Mouse (Mus musculus) monocyte, adult 5-6 weeks (primary cell): ENCODE measurements around the gene Dock9. TPM values are rescaled to one million over a fixed set of nuclear protein-coding genes. Genes with fewer than 3 reads are reported as not detected.

Experiments
- ATAC-seq: fragments of 153-309, 156-312 bp; replicated peaks from 2 replicates; pipeline ENCODE4 v1.8.0; 2017; ENCODE audit warnings: mild to moderate bottlenecking; ENCODE audit not compliant: low TSS enrichment, insufficient number of reproducible peaks, severe bottlenecking, poor library complexity, low FRiP score
- total RNA-seq: library from RNA; stranded (forward); fragments of 200-1000, 200-491, 200-594 nt; gene quantifications from 3 replicates; pipeline ENCODE4 v1.2.3, GENCODE M21; 2017

The Dock9 gene
- total RNA-seq, 1 experiment from 2014 or later, result 3.1 TPM

DNA sequence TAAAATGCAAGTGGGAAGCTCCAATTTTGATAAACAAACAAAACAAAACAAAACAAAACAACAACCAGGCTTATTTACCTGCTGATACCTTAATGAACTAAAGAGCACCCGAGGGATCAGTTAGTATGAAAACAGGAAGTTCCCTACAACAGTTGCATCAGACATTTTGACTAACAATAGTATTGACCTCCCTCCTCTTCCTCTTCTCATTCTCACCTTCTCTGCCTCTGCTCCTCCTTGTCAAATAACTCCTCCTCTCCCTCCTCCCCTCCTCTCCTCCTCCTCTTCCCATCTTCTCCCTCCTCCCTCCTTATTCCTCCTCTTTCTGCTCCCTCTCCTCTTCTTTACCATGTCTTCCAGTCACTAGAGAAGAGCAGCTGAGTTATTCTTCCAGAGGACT, 270.4 kb downstream of the Dock9 start:
- ATAC-seq, result no peak

DNA sequence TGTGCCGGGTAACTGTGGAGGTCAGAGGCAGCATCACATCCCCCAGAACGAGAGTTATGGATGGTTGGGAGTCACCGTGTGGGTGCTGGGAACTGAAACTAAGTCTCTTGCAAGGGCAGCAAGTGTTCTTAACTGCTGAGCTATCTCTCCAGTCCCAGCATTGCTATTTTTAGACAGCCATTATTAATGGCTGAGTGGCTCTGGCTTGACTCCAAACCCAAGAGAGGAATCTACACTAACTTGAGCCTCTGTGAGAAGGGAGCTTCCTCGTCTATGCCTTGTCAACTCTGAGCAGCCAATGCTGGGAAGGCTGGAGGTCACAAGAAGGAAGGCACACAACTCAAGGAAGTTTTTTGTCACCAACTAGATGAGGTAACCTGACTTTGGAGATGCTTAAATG, 275.9 kb downstream of the Dock9 start:
- ATAC-seq, result no peak

DNA sequence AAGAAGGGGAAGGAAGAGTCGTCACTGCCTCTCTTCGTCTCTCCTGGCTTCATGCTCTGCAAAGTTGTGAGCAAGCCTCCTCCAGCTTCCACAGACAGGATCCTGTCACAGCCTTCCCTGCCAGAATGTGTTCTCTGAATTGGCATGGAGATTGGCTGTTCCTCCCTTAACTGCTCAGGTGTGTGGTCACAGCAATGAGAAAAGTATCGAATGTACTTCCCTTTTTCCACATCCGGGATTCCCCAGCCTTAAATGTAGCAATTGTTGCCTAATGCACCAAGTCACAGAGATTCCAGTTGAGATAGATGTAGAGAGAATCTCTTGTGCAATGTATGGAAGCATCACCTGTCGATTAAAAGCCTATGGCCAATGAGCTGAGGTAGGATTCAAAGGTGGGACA, 280.8 kb downstream of the Dock9 start:
- no peak for ATAC-seq

DNA sequence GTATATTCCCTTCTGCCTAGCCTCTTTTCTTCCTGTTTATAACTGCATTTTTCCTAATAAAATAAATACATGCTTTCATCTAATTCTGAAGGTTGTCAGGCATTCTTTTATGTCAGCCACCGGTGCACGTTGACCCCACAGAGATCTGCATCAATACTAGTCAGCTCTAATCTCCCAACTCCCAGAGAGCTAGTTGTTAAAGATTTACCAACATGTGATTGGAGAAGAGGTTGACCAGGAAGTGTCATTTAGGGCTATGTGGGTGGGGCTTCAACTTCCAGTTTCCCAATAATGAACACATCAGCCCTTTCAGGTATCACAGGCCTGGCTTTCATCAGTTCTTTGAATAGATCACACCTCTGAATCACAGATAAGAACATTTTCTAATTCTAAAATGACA, 288.7 kb downstream of the Dock9 start:
- ATAC-seq, result no peak

DNA sequence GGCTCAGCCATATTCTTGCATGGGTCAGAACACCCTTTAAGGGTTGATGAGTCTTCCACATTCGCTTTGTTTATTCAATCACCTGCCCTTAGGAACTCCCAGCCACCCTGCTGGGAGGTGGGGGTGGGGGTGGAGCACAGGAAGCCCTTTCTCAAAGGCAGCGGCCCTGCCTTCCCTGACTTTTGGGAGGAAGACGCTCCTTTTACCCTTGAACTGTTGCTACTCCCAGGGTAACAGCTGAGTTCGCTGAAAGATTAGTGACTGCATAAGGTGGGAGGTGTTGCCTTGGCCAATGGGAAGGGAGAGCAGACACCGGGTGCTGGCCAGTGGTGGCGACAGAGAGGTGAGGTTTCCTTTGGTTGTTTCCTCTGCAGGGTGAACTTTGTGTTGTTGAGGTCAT, 291.3 kb downstream of the Dock9 start:
- ATAC-seq, result no peak

DNA sequence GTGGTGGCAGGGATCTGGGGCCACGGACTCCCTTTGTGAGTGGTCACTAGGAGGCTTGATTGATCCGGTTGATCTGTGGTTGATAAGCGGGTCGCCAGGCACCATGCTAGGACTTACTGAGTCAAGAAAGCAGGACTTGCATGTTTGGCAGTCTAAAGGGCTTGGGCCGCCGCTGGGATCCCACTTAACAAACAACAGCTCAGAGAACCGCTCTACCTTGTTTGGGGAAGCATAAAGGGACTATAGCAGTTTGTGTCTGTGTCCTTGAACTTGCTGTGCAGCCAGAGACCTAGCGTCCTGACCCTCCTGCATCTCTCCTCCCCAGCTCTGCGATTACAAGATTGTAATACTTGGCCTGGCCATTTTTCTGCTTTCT, 292.2 kb downstream of the Dock9 start:
- no peak for ATAC-seq

DNA sequence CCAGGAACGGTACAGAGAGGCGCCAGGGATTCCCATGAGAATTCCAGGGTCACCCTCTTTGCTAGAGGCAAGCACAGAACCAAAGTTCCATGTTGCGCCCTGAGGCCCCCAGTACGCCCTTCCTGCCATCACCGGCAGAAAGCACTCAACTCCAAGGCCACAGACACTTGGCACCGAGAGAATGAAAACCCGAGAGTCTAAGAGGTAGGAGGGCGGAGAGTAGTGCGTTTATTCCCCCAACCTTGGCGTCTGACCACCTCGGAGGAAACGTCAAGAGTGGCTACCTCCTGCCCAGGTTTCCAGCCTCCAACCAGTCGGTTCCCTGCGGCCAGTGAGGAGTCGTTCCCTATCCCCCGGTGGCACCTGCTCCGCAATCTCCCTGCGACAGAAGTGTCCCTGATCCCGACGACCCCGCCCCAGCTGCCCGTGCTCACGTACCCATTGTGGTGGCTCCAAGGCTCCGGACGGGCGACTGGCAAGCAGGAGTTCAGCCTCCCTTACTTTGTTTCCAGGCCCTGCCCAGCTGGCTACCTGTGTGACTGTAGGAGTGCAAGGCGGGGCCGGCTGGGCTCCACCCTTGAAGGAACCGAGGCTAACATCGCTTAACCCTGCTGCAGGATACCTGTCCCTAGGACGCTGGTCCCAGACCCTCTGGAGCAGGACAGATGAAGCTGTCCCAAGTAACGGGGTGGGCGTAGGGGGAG, 292.7 kb downstream of the Dock9 start, which contains the start of gene Slc15a1:
TSS of gene Slc15a1 (minus strand) at position 472 of the 704 bp plus-strand sequence.
- no peak for ATAC-seq

DNA sequence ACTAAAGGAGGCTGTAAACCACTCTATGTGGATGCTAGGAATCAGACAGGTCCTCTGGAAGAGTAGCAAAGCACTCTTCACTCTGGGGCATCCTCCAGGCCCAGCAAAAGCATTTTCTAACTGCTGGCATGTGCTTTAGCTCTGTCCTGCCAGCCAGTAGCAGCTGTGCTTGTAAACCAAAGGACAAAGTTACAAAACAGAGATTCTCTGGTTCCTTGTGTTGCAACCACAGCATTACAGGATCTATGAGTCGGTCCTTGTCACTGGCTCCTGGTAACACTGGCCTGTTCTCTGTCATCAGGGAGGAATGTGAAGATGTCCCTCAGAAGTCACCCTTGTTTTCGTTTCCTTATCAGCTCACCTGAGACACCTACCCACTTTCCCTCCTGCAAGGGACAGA, 297.1 kb downstream of the Dock9 start:
- no peak for ATAC-seq

DNA sequence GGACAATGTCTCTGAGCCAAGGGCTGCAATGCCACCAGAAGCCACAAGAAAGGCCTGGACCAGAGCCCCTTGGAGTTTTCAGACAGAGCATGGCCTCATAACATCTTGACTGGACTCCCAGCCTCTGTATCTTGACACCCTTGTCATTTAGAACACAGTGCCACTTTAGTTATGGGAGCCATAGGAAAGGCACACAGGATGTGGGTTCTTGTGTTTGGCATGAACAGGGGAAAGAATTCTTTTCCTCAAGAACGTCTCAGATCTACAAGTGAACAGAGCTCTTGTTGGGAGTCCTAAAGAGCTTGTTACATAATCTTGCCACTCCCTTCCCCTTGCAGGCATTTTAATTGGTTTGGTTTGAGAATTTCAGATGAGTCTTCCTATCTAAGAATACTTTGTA, 297.9 kb downstream of the Dock9 start:
- ATAC-seq, result no peak

DNA sequence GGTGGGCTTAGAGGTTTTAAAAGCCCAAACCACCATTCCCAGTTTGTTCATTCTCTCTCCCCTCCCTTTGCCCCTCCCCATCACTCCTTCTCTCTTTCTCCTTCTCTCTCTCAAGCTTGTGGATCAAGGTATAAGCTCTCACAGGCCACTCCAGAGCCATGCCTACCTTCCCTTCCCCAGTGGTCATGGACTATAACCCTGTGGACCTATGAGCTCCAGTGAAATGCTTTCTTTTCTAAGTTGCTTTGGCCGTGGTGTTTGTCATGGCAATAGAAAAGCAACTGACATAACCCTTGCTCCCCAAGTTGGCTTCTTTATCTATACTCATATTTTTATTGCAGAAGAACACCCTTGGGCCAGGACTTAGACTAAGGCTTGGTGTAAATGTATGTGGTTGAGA, 299.8 kb downstream of the Dock9 start:
- ATAC-seq, result no peak

DNA sequence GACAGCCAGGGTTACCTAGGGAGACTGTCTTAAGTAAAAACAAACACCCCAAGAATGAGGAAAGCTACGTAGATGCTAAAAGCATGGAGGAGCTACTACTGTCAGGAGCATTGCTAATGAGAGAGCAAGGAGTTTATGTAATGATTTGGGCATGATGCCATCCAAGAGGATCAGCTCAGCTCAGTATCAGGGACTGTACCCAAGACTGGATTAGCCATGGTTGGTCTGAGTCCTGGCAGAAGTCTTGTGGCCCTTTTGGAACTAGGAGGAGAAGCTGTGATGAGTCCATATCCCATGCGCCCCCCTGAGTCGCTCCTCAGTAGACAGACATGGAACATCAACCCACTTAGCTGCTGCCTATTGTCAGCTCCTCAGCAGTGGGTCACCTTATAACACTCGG, 301.9 kb downstream of the Dock9 start:
- no peak for ATAC-seq

DNA sequence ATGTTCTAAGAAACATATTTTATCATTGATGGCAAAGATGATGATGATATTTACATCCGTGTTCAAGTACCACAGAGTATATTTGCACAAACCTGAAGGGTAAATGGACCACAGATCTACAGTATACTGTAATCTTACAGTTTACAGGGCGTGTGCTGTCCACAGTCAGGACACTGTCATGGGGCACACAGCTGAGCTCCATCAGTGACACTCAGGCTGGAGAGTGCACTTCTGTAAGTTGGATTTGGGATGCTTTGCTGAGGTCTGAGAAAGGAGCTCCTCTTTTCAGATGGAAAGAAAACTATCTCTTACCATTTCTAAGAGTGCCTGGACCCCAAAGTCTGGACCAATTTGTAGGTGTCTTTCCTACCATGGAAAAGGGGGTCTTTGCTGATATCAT, 302.5 kb downstream of the Dock9 start:
- no peak for ATAC-seq

DNA sequence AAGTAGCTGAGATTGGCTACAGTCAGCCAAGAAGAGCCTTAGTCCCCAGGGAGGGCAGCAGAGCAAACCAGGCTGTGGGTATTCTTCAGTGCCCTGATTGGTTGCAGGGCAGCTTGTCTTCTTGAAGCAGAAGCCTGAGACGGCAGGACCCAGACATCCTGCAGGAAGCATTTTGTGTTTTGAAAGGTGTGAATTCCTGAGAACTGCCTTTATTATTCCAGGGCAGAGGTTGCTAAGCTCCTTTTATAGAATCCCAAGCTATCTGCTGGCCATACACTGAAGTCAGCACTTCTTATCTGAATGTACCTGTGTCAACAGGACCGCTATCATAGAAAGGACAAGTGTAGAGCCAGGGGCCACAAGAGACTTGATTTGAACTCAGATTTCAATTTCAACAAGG, 303.4 kb downstream of the Dock9 start:
- no peak for ATAC-seq

DNA sequence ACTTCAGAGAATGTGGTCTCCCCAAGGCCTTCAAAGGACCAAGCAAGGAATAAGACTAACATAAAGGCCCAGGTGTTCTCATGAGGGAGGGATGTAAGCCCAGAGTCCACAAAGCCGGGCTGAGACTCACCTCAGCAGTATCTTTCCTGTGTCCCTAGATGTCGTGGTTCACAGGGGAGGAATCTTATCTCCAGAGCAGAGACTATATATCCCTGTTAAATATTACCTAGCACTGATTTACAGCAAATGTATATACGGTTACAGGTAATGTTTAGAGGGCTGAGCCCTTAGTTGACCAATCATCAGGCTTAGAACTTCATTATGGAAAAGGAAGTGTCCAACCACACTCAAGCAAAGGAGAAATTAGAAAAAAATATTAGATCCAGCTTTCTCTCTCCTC, 303.9 kb downstream of the Dock9 start:
- no peak for ATAC-seq

DNA sequence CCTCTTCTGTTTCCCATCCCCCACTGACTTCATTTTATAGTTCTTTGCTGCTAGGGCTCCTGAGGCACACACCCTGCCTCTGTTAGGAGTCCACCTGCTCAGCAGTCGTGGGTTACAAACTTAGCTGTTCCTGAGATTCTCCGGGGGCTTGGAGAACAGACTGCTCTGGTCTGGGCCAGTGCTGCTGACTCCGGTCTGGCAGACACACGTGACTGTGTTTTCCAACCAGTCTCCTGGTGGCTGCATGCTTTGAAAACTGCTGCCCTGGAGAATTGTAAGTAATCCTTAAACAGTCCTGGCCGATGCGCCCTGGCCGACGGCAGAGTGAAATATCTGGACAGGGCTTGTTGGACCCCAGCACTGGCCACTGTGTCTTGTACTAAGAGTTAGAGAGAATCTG, 305.3 kb downstream of the Dock9 start:
- ATAC-seq, result no peak

Other genes starting within 250 kb of the Dock9 start
- gene Ubac2, start 80.8 kb upstream of the Dock9 start, total RNA-seq, result 25.2 to 53.9 TPM (median 36.5 TPM) in 3 replicates
- gene Gpr18, start 117.9 kb upstream of the Dock9 start, total RNA-seq, result 31.4 to 45.9 TPM (median 34.6 TPM) in 3 replicates
- gene Gpr183, start 167.4 kb upstream of the Dock9 start, total RNA-seq, result 14.6 to 34.3 TPM (median 25.6 TPM) in 3 replicates
- not detected in 3 replicates for gene Timm8a2, start 236.8 kb upstream of the Dock9 start, total RNA-seq